Mouse (Mus musculus) spleen, postnatal 10 days (tissue): ENCODE data around the gene Stk38l.
"Not testable (repeated sequence)": the region's sequence is repeated elsewhere in the genome, so short reads cannot be mapped to it uniquely, and the experiment has no call there.

Source experiments
- DNase-seq, 2 experiments: peaks; one replicate each; pipeline ENCODE4 v3.0.0; 2021 to 2022; ENCODE audit warnings: low spot score in 2 of 2

Stk38l gene

DNA sequence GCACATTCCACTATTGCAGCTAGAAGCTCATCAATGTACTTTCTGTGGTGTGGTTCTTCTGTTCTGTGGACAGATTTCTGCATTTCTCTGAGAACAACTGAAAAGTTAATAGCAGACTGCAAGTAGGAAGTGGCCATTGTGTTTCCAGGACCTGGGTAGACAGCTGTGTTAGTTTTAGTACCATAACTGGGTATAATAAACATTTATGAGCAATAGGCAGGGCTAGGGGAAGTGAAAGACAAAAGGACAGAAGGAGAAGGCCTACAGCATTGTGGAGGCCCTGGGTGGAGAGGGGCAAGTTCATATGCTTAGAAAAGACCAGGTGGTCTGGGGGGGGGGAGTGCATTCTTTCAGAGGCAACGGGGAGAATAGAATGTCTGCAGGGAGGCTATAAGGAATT is 8.8 kb downstream of the Stk38l start:
- no peak for DNase-seq

DNA sequence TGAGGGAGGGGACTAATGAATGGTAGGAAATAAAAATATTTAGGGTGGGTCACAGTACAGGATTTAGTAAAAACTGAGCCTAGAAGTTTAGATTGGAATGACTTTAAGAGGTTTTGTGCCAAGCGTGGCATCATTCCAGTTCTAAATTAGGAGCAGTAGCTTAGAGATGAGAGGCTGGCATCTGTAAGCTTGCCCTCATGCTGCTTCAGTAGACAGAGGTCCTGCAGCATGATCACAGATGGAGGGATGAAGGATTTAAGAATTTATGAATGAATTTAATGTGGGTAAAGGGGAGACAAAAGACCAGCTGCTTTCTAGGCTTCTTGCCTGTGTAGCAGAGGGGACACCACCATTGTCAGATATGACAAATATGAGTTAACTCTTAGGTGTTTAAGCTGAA is 14.1 kb downstream of the Stk38l start:
- no peak for DNase-seq

DNA sequence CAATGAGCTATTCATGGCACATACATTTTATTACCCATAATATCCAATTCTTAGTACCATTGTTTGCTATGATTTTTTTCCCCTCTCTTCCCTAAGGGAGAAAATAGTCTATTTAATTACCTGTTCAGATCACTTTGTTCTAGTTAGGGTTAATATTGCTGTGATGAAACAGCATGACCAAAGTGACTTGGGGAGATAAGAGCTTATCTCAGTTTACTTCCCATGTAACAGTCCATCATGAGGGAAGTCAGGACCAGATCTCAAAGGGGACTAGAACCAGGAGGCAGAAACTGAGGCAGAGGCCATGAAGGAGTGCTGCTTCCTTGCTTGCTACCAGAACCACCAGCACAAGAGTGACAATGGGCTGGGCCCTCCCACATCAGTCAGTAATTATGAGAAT is 15.9 kb downstream of the Stk38l start:
- no peak for DNase-seq

DNA sequence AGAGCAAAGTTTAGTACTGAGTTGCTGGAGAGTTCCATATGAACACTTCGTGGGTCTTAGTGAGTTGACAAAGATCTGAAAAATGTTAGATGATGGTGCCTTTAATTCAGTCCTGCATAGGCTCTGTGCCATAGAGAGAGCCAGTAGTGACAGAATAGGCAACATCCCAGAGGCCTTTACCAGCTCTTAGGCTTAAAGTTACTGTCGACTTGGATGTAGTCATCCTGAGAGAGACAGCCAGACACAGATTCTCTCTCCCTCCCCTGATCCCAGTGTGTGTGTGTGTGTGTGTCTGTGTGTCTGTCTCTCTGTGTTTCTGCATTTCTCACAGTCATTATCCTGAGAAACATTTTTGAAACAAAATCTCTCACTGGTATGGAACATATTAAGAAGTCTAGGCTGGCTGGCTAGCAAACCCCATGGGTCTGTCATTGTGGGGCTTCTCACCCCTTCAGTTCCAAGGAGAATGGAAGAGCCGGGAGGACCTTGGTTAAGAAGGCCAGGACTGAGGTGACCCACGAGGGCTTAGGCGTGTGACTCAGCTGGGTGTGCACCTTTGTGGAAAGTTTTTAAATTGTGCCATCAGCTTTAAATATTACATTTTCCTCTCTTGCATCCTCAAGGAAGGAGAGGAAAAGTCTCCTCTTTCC is 17.3 kb downstream of the Stk38l start:
- no peak for DNase-seq

GRCm38 (mm10) chr6:146744266-146744665 is 19.5 kb downstream of the Stk38l start:
- not testable (repeated sequence) for DNase-seq

DNA sequence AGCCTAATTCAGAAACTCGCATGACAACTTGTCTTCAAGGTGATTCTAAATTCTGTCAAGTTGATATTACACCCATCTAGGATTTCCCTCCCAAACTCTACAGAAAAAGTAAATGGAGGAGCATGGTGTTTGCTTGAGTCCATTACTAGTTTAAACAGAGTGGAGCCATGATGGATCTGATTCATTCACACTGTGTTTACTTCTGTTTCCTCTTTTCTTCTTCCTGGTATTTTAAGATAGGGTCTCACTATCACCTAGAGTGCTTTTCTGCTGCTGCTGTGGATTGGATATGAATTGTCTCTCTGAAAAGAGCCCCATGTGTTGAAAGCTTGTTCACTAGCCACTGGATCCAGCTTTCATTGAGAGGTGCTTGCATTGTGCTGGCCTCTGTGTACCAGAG is 20.4 kb downstream of the Stk38l start:
- no peak for DNase-seq

GRCm38 (mm10) chr6:146746577-146746976 is 21.8 kb downstream of the Stk38l start:
- DNase-seq: no peak

DNA sequence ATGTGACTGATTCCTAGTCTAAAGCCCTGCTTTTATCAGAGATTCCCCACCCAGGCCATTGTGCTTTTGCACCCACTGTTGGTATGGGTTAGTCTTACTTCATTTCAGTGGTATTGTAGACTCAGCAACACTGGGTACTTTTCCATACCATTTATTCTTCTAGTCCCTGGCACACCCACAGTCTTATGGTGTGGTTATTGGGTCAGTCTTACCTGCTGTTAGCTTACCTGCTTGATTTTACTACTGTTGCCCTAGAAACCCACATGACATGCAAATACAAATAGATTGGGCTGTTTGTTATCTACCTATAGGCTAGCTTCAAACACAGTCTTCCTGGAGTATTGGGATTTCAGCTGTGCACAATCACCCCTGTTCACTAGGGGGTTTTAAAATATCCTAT is 22.3 kb downstream of the Stk38l start:
- no peak for DNase-seq

DNA sequence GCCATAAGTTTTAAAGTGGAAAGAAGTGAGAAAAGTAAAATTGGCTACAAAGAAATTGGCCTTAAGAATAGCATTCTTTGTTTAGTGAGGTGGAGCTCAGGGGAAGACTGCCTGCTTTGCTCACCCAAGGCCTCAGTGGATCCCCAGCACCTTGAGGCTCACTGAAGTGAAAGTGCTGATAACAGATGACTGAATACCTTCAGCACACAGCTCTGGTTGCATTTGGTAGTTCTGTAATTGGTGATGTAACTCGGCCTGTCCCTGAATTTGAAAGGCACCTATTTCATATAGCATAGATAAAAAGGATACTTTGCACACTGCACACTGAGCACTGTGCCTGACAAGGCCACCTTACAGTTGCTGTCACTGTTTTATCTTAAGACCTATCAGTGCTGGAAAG is 23.5 kb downstream of the Stk38l start:
- no peak for DNase-seq

DNA sequence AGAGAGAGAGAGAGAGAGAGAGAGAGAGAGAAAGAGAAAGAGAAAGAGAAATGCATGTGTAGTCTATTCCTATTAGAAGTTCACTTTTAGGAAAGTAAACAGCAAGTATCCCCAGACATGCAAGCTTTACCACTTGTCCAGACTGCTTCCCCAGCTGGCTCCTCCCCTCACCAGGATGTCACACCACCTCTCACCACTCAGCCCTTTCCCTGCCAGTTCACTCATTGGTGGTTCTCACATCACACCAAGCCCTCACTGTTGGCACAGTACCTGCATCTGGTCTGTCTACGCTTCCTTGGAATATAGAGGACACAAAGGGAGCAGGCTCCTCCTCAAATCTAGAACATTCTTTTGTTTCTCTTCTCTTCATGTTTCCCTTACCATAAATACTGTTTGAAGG is 26.9 kb downstream of the Stk38l start:
- no peak for DNase-seq

GRCm38 (mm10) chr6:146752178-146752577 is 27.4 kb downstream of the Stk38l start:
- DNase-seq: no peak

DNA sequence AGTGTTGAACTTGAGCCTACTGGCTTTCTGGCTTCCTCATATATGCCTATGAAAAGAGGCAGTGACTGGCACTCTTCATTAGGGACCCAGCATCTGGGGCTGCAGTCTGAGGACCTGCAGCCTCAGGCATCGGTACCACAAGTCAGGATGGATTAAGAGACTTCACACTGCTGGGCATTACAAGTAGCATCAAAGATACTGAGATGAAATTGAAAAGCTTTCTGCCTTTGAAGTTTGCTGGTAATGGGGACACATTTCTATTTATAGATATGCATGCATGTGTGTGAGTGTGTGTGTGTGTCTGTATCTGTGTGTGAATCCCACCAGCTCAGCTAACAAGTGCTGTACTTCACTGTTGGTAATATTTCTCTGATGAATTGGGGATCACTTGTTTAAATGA is 27.8 kb downstream of the Stk38l start:
- DNase-seq: no peak

DNA sequence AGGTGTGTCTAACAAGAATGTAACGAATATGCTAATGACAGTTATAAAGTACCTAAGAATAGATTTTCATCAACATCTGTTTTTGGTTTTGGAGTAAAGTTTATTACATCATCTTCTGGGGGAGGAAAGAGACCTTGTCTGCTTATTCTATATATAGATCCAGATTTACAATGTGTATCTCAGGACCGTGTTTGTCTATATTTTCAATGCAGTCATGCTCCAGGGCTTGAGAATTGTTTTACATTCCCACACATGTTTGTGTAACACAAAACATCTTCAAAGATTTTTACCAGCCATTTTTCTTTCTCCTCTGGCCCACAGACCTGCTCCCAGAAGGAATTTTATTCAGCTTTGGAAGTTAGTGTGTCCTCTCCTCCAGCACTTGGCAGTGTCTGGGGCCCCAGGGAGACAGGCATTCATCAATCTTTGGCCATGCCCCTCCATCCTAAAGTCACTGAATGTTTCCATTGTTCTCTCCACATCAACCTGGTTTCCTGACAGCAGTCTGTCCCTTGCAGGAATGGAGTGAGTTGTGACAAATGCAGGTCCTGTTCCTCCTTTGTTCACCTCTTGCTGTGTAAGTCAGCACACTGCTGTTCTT is 28.9 kb downstream of the Stk38l start:
- no peak for DNase-seq

- DNase-seq: no peak
Observed at GRCm38 (mm10) chr6:146755136-146755535, 30.3 kb downstream of the Stk38l start.

GRCm38 (mm10) chr6:146755679-146756078 is 30.9 kb downstream of the Stk38l start:
- DNase-seq: no peak

- DNase-seq: no peak
Observed at GRCm38 (mm10) chr6:146759027-146759426, 34.2 kb downstream of the Stk38l start.

DNA sequence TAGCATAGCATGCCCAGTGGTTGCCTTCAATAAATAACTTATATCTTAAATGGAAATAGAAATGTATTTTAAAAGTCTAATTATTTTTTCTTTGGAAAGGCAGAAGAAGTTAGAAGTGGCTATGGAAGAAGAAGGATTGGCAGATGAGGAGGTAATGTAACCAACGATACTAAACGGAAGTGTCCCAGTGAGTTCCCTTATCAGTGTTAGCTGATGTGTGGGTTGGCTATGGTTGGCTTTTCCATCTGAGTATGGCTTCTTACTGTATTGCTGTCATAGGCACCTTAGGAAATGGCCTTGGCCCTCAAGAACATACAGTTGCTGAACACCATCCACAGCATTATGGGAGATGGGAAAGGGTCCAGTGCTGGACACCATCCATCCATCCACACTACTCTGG is 35.2 kb downstream of the Stk38l start:
- DNase-seq: no peak

DNA sequence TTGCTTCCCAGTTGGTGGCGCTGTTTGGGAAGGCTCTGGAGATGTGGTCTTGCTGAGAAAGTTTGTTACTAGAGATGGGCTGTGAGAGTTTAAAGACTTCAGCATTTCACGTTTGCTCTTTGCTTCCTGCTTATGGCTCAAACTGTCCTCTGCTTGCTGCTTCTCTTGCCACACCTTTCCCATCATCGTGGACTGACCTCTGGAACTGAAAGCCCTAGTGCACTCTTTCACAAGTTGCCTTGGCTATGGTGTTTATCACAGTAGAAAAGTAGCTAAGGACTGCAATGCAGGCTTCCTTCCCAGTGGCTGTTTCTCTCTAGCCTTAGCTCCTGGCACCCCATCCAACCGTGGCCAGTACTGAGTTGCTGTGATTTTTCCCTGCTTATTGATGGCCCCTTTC is 35.9 kb downstream of the Stk38l start:
- no peak for DNase-seq

DNA sequence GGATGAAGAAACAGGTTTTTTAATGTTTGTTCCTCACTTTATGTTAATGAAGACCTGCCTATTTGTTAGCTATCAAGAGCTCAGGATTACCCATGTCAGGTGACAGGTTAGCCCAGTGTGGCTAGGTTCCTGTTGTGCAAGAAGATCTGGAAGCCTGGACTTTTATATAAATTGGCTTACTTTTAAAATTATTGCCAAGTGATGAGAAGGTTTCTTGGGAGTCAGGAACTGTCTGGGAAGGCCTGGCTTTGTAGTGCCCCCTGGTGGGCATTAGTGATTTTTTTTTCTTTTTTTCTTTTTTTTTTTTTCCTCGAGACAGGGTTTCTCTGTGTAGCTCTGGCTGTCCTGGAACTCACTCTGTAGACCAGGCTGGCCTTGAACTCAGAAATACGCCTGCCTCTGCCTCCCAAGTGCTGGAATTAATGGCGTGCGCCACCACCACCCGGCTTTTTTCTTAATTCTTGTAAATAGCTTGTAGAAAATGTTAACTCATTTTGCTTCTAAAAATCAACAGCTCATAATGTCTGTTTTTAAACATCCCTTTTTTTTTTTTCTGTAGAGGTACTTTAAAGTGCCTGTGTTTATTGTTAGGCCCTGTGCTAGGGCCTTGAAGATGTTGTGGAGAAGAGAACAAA is 37.6 kb downstream of the Stk38l start:
- DNase-seq: no peak

DNA sequence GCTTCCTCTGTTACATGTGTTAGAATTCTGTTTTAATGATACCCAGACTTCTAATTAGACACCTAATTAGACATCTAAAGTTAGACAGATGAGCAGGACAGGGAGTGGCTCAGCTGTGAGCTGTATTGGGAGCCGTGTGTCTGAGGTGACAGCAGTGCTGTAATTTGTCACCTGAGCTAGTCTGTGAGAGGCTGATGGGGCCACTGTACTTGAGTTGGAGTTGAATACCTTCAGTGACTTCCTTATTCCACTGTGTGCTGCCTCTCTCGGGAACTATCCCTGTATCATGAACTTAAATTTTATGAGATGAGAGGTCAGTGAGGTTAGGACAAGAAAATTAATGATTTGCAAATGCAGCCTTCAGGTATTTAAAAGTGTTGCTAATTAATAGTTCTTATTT is 39.8 kb downstream of the Stk38l start:
- DNase-seq: no peak

DNA sequence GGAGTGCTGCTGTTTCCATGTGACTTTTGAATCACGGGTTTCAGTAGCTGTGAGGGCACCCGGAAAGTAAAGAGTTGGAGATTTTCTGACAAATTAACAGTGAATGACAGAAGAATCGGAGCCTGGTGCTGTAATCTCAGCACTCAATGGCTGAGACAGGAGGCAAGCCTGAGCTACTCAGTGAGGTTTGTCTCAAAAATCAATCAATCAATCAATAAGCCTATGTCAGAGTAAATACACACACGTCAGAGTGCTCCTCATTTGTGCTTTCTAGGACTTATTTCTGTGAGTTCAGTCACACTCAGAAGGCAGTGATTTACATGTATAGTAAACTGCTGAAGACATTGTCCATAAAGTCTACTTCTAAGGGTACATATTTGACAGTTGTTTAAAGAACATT is 40.5 kb downstream of the Stk38l start:
- DNase-seq: no peak

DNA sequence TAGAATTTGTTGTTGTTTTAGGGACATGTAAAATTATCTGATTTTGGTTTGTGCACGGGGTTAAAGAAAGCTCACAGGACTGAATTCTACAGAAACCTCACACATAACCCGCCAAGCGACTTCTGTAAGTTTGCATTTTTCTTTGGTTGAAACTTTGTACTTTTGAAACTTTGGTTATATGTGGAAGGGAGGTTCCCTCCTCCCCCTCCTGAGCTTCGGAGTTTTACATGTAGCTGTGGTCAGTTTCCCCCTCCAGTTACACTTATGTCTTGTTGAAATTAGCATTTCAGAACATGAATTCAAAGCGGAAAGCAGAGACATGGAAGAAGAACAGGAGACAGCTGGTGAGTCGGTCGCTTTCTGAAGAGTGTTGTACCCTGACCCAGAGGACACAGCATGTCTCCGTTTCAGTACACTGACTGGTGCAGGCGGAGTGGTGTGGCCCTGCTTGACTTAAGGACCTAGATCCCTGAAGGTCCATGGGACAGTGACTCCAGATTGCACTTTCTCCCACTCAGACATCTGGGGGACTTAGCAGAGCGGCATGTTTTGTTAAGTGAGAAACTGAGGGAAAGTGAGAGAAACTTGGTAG is 44.1 kb downstream of the Stk38l start:
- no peak for DNase-seq
